Mouse (Mus musculus): ENCODE data around the gene Cenpx. TPM values are rescaled to one million over a fixed set of nuclear protein-coding genes. Genes with fewer than 3 reads are reported as not detected.

The Cenpx gene
- polyA plus RNA-seq, 1 experiment from 2014 or later, result 129 TPM

DNA sequence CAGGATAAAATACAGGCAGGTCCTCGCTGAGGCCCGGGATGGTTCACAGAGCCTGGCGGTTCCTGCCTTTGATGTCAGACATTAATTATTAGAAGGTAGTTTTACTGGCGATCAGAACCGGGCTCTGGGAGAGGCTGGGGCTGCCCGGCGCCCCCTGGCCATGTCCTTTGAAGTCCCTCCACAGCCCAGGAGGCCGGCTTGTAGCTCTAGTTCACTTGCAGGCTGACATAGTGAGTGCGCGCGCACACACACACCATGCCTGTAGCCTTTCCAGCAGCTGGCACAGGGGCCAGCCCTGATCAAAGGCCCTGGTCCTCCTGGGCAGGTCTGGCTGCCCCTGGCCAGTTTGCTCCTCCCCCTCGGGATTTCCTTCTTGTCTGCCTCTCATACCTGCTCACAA lies 17.9 kb downstream of the Cenpx start:
- peaks cover 37% of the 10 kb centered on the region for H3K4me1 ChIP-seq (ENCODE audit: control insufficient read depth, insufficient read depth, low read length)
- 0 out of 2 replicates have a peak overlapping the region, but pooled peaks have one; percentile 44 for H3K9ac ChIP-seq (ENCODE audit: low read depth, low read length)

DNA sequence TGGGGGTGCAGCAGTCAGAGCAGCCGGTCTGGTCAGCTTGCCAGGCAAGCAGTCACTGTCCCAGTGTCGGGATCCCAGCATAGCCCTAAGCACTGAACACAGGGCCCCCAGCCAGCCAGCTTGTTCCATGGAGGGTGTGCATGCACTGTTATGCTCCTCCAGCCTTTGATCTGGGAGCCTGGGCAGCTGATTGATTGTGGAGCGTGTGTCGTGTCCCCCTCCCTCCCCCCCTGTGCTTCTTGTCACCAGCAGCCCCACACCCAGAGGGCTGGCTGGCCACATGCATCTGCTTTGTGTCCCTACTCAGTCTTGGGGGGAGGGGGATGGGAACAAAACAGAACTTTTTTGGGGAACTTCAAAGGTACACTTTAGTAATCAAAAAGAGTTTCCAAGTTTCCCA lies 18.4 kb downstream of the Cenpx start:
- no peak overlapping the region for H3K4me2 ChIP-seq

More for the DNA sequence above, 17.9 kb downstream of the Cenpx start:
- Histone ChIP-seq H3K27ac (ENCODE audit: low read depth, low read length) (peak overlapping the region; percentile 74), H3K36me3 (ENCODE audit: control insufficient read depth, insufficient read depth, low read length) (peaks cover 3% of the 10 kb centered on the region; the same call in 1 of the 2 replicates), H3K4me3 (ENCODE audit: low read depth, low read length) (no peak overlapping the region), H3K9me3 (replicated peaks; ENCODE audit: control insufficient read depth, low read length) (no peaks in the 10 kb centered on the region), H3K4me2 (peak overlapping the region; percentile 7; the same call in 1 of the 2 replicates), H3K27me3 (ENCODE audit: control insufficient read depth, insufficient read depth, low read length) (no peaks in the 10 kb centered on the region)
- 54% methylated on average over 12 of the region's 12 CpGs for WGBS (ENCODE audit: insufficient replicate concordance)
- ATAC-seq (replicated peaks; ENCODE audit: insufficient number of reproducible peaks, low FRiP score, low TSS enrichment), result no peak; the same call in 1 of the 2 replicates

DNA sequence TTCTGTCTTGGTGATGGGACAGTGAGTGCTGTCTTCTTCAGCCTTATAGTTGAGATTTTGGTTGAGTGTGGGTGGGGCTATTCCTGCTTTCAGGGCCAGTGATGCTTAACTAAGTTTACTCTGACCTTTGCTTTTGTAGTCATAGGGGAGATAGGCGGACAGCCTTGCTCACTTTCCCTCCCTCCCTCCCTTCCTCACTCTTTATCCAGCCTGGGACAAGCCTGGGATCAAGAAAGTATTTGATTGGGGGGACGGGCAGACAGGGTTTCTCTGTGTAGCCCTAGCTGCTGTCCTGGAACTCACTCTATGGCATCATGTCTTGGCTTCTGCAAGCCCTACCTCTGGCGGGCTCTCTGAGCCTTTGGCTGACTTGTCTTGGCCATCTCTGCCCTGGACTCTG lies 20.1 kb downstream of the Cenpx start:
- WGBS (ENCODE audit: insufficient replicate concordance), result 86% methylated on average over 3 of the region's 3 CpGs

More for the DNA sequence above, 18.4 kb downstream of the Cenpx start:
- Histone ChIP-seq H3K27ac (ENCODE audit: low read depth, low read length) (peak overlapping the region; percentile 74), H3K27me3 (ENCODE audit: control insufficient read depth, insufficient read depth, low read length) (no peaks in the 10 kb centered on the region), H3K9me3 (replicated peaks; ENCODE audit: control insufficient read depth, low read length) (no peaks in the 10 kb centered on the region), H3K4me1 (ENCODE audit: control insufficient read depth, insufficient read depth, low read length) (peaks cover 37% of the 10 kb centered on the region), H3K4me3 (ENCODE audit: low read depth, low read length) (no peak overlapping the region), H3K36me3 (ENCODE audit: control insufficient read depth, insufficient read depth, low read length) (peaks cover 5% of the 10 kb centered on the region), H3K9ac (ENCODE audit: low read depth, low read length) (no peak overlapping the region; the same call in 1 of the 2 replicates)
- 0 out of 2 replicates have a peak, but pooled peaks have one; percentile 53 for ATAC-seq (replicated peaks; ENCODE audit: insufficient number of reproducible peaks, low FRiP score, low TSS enrichment)
- 22% methylated on average over 4 of the region's 4 CpGs for WGBS (ENCODE audit: insufficient replicate concordance)

DNA sequence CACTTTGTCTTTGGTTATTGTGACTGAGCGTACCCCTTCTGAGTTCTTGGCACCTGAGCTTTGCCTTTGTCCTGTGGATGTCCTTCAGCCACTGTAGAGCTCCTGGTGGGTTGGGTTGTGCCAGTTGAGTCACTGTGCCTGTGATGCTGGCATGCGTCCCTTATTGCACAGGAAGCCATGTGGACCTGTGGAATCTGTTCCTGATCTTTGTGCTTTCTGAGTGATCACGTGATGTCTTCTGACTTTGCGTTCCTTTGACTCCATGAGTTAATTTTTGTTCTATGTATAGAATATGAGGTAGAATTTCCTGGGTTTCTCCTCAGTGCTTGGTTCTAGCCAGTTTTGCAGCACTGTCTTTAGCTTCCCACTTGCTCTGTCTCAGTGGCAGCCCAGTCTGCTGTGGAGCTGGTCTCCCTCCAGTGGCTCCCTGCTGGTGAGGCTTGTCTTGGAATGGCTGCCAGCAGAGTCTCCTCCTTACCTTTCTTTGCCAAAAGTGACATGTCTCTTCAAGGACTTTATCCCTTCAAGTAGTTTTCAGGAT lies 21.0 kb downstream of the Cenpx start:
- Histone ChIP-seq H3K9me3 (replicated peaks; ENCODE audit: control insufficient read depth, low read length) (no peaks in the 10 kb centered on the region), H3K4me3 (ENCODE audit: low read depth, low read length) (no peak overlapping the region), H3K27ac (ENCODE audit: low read depth, low read length) (no peak overlapping the region), H3K36me3 (ENCODE audit: control insufficient read depth, insufficient read depth, low read length) (peaks cover 9% of the 10 kb centered on the region; the same call in 1 of the 2 replicates), H3K27me3 (ENCODE audit: control insufficient read depth, insufficient read depth, low read length) (no peaks in the 10 kb centered on the region), H3K4me2 (no peak overlapping the region), H3K4me1 (ENCODE audit: control insufficient read depth, insufficient read depth, low read length) (peaks cover 23% of the 10 kb centered on the region), H3K9ac (ENCODE audit: low read depth, low read length) (no peak overlapping the region)
- WGBS (ENCODE audit: insufficient replicate concordance), result 93% methylated on average over 4 of the region's 4 CpGs
- ATAC-seq (replicated peaks; ENCODE audit: insufficient number of reproducible peaks, low FRiP score, low TSS enrichment), result no peak

More for the DNA sequence above, 20.1 kb downstream of the Cenpx start:
- H3K4me1 ChIP-seq (ENCODE audit: control insufficient read depth, insufficient read depth, low read length), result peaks cover 32% of the 10 kb centered on the region
- H3K27ac ChIP-seq (ENCODE audit: low read depth, low read length), result no peak overlapping the region
- no peaks in the 10 kb centered on the region for H3K9me3 ChIP-seq (replicated peaks; ENCODE audit: control insufficient read depth, low read length)
- no peaks in the 10 kb centered on the region for H3K27me3 ChIP-seq (ENCODE audit: control insufficient read depth, insufficient read depth, low read length)
- no peak overlapping the region for H3K4me3 ChIP-seq (ENCODE audit: low read depth, low read length)
- H3K4me2 ChIP-seq, result no peak overlapping the region
- H3K36me3 ChIP-seq (ENCODE audit: control insufficient read depth, insufficient read depth, low read length), result peaks cover 9% of the 10 kb centered on the region; the same call in 1 of the 2 replicates
- ATAC-seq (replicated peaks; ENCODE audit: insufficient number of reproducible peaks, low FRiP score, low TSS enrichment), result no peak
- H3K9ac ChIP-seq (ENCODE audit: low read depth, low read length), result no peak overlapping the region

DNA sequence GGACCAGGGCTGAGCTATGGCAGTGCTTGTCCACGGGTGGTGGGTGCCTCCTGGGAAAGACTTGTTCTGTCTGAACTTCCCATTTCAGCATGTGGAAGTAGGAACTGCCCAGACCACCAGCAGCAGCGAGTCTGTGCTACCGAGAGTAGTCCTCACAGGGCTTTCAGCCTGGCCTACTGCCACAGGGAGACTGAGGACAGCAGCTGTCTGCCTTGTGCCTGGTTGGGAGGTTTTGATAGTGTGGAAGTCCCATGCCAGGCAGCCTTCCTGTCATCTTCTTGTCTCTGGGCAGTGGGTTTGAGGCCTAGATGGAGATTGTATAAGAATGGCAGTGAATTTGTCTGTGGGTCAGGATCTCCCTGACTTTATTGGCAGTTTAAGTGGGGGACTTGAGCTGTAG lies 24.2 kb downstream of the Cenpx start:
- no peak overlapping the region for H3K4me3 ChIP-seq (ENCODE audit: low read depth, low read length)
- no peak overlapping the region for H3K4me2 ChIP-seq
- no peak overlapping the region for H3K9ac ChIP-seq (ENCODE audit: low read depth, low read length)
- H3K27ac ChIP-seq (ENCODE audit: low read depth, low read length), result no peak overlapping the region
- WGBS (ENCODE audit: insufficient replicate concordance), result 84% methylated on average over 3 of the region's 3 CpGs
- no peak for ATAC-seq (replicated peaks; ENCODE audit: insufficient number of reproducible peaks, low FRiP score, low TSS enrichment)
- no peaks in the 10 kb centered on the region for H3K9me3 ChIP-seq (replicated peaks; ENCODE audit: control insufficient read depth, low read length)
- no peaks in the 10 kb centered on the region; the same call in 1 of the 2 replicates for H3K4me1 ChIP-seq (ENCODE audit: control insufficient read depth, insufficient read depth, low read length)
- H3K36me3 ChIP-seq (ENCODE audit: control insufficient read depth, insufficient read depth, low read length), result peaks cover 13% of the 10 kb centered on the region; the same call in 1 of the 2 replicates
- no peaks in the 10 kb centered on the region for H3K27me3 ChIP-seq (ENCODE audit: control insufficient read depth, insufficient read depth, low read length)

GRCm38 (mm10) chr11:120686650-120687272 lies 26.8 kb downstream of the Cenpx start:
- H3K4me1 ChIP-seq (ENCODE audit: control insufficient read depth, insufficient read depth, low read length), result no peaks in the 10 kb centered on the region
- no peaks in the 10 kb centered on the region for H3K9me3 ChIP-seq (replicated peaks; ENCODE audit: control insufficient read depth, low read length)
- 84% methylated on average over 20 of the region's 20 CpGs for WGBS (ENCODE audit: insufficient replicate concordance)
- no peak overlapping the region for H3K4me3 ChIP-seq (ENCODE audit: low read depth, low read length)
- no peak overlapping the region for H3K9ac ChIP-seq (ENCODE audit: low read depth, low read length)
- no peaks in the 10 kb centered on the region for H3K27me3 ChIP-seq (ENCODE audit: control insufficient read depth, insufficient read depth, low read length)
- H3K4me2 ChIP-seq, result no peak overlapping the region
- H3K27ac ChIP-seq (ENCODE audit: low read depth, low read length), result no peak overlapping the region
- no peak for ATAC-seq (replicated peaks; ENCODE audit: insufficient number of reproducible peaks, low FRiP score, low TSS enrichment)
- peaks cover 13% of the 10 kb centered on the region; the same call in 1 of the 2 replicates for H3K36me3 ChIP-seq (ENCODE audit: control insufficient read depth, insufficient read depth, low read length)

- H3K27ac ChIP-seq (ENCODE audit: low read depth, low read length), result no peak overlapping the region
- no peak overlapping the region for H3K9ac ChIP-seq (ENCODE audit: low read depth, low read length)
- no peaks in the 10 kb centered on the region for H3K9me3 ChIP-seq (replicated peaks; ENCODE audit: control insufficient read depth, low read length)
- H3K4me3 ChIP-seq (ENCODE audit: low read depth, low read length), result no peak overlapping the region
- no peaks in the 10 kb centered on the region for H3K27me3 ChIP-seq (ENCODE audit: control insufficient read depth, insufficient read depth, low read length)
- no peak overlapping the region for H3K4me2 ChIP-seq
- 84% methylated on average over 2 of the region's 2 CpGs for WGBS (ENCODE audit: insufficient replicate concordance)
- ATAC-seq (replicated peaks; ENCODE audit: insufficient number of reproducible peaks, low FRiP score, low TSS enrichment), result no peak
- peaks cover 14% of the 10 kb centered on the region; the same call in 1 of the 2 replicates for H3K36me3 ChIP-seq (ENCODE audit: control insufficient read depth, insufficient read depth, low read length)
- H3K4me1 ChIP-seq (ENCODE audit: control insufficient read depth, insufficient read depth, low read length), result no peaks in the 10 kb centered on the region
Observed at GRCm38 (mm10) chr11:120684660-120685059, 28.9 kb downstream of the Cenpx start.

DNA sequence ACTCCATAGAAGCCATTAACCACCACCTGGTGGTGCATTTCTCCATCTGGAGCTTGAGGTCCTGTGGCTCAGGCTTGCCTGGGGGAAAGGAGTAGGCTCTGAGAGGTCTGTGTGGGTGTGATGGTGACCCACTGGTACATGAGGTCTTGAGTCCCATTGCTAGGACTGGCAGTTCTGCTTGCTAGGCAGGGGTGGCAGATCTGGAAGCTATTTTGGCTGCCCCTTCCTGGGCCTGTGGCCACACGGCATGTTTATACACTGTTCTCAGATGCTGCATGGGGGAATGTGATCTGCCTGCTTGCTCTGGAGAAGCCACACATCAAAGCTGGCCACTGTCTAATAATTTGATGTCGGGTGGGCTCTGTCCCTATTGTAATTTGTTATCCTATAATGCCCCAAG lies 29.5 kb downstream of the Cenpx start:
- Histone ChIP-seq H3K4me3 (ENCODE audit: low read depth, low read length) (no peak overlapping the region), H3K4me1 (ENCODE audit: control insufficient read depth, insufficient read depth, low read length) (no peaks in the 10 kb centered on the region), H3K9ac (ENCODE audit: low read depth, low read length) (no peak overlapping the region), H3K27ac (ENCODE audit: low read depth, low read length) (no peak overlapping the region), H3K9me3 (replicated peaks; ENCODE audit: control insufficient read depth, low read length) (no peaks in the 10 kb centered on the region), H3K36me3 (ENCODE audit: control insufficient read depth, insufficient read depth, low read length) (peaks cover 11% of the 10 kb centered on the region; the same call in 1 of the 2 replicates), H3K4me2 (no peak overlapping the region), H3K27me3 (ENCODE audit: control insufficient read depth, insufficient read depth, low read length) (no peaks in the 10 kb centered on the region)
- no peak for ATAC-seq (replicated peaks; ENCODE audit: insufficient number of reproducible peaks, low FRiP score, low TSS enrichment)
- 75% methylated on average over 2 of the region's 2 CpGs for WGBS (ENCODE audit: insufficient replicate concordance)
